Mouse (Mus musculus) heart, postnatal 0 days (tissue): Measurements from ENCODE around the gene 0610009B22Rik.

ENCODE experiments used
- CTCF ChIP-seq: IDR thresholded peaks from 2 replicates; pipeline ENCODE4 v1.5.1; 2016; ENCODE audit warnings: antibody characterized with exemption, control low read depth, low read depth
- EP300 ChIP-seq: IDR thresholded peaks from 2 replicates; pipeline ENCODE4 v1.6.1; 2016; ENCODE audit warnings: antibody characterized with exemption, low read depth

- TF ChIP-seq CTCF, result no peak
- TF ChIP-seq EP300, result no peak
Observed at GRCm38 (mm10) chr11:51661867-51662365, 26.8 kb downstream of the 0610009B22Rik start.
